Mouse (Mus musculus) lung, postnatal 0 days (tissue): ENCODE measurements around the gene Mdm4.

Experiments
- CTCF ChIP-seq: IDR thresholded peaks from 2 replicates; pipeline ENCODE4 v1.5.1; 2016; ENCODE audit warnings: antibody characterized with exemption, mild to moderate bottlenecking
- EP300 ChIP-seq: IDR thresholded peaks from 2 replicates; pipeline ENCODE4 v1.6.1; 2016; ENCODE audit warnings: antibody characterized with exemption, mild to moderate bottlenecking, control low read depth

DNA sequence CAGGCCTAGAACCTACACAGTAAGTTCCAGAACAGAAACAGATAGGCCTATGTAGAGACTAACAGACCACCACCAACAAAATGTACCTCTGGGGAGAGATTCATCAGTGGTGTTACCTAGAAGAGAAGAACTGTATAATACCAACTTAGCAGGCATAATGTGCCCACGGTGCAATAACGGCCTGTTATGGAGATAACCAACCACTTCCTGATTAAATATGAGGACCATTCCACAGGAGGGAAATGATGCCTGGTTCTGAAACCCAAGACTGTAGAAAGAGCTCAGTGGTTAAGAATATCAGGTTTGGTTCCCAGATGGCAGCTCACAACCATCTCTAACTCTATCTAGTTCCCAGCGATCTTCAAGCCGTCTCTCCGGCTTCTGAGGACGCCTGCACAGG, 30.0 kb downstream of the Mdm4 start:
- no peak for TF ChIP-seq CTCF
- no peak for TF ChIP-seq EP300
